Mouse (Mus musculus) CH12.LX (cell line): ENCODE measurements around the gene Ebf1. TPM values are rescaled to one million over a fixed set of nuclear protein-coding genes. Genes with fewer than 3 reads are reported as not detected.

ENCODE experiments used
- DNase-seq: peaks from one replicate; pipeline ENCODE4 v3.0.0-alpha.2; 2013; ENCODE audit errors: extremely low read depth
- H3K27ac ChIP-seq: 2 replicates; pipeline ENCODE4 v1.5.1; 2012; ENCODE audit warnings: low read depth, mild to moderate bottlenecking, control low read depth, moderate library complexity; ENCODE audit not compliant: insufficient read depth
- H3K27me3 ChIP-seq: replicated peaks from 2 replicates; pipeline ENCODE3; 2012; ENCODE audit warnings: inconsistent platforms
- H3K36me3 ChIP-seq, 2 experiments: replicated peaks in 1 of 2; 2 replicates each; pipeline versions ENCODE3 to v1.6.1; 2012; ENCODE audit warnings: inconsistent platforms in 1 of 2, low read length in 1 of 2, mild to moderate bottlenecking in 1 of 2, mixed read lengths in 1 of 2, moderate library complexity in 1 of 2; ENCODE audit not compliant: control insufficient read depth in 1 of 2, insufficient read depth in 1 of 2
- H3K4me1 ChIP-seq, 2 experiments: 2 replicates each; pipeline ENCODE4 v1.6.1; 2012; ENCODE audit warnings: inconsistent platforms in 1 of 2, moderate library complexity in 1 of 2; ENCODE audit not compliant: insufficient read depth in 2 of 2, control insufficient read depth in 1 of 2
- H3K4me2 ChIP-seq: 2 replicates; pipeline ENCODE4 v1.6.1; 2012; ENCODE audit warnings: low read depth, mild to moderate bottlenecking, control low read depth; ENCODE audit not compliant: poor library complexity, insufficient read depth, severe bottlenecking
- H3K4me3 ChIP-seq, 3 experiments: fragments of 150-350 bp in 1 of 3; sonication (generic) in 1 of 3; replicated peaks in 1 of 3; 2 replicates each; pipeline versions ENCODE3 to v1.5.1; 2011 to 2012; ENCODE audit warnings: low read depth in 2 of 3, low read length in 2 of 3, mild to moderate bottlenecking in 2 of 3, moderate library complexity in 2 of 3, control low read depth in 1 of 3, improper control_type of control experiment in 1 of 3, inconsistent platforms in 1 of 3, mixed read lengths in 1 of 3; ENCODE audit not compliant: poor library complexity in 1 of 3
- H3K79me2 ChIP-seq: replicated peaks from 2 replicates; pipeline ENCODE4 v1.6.1; 2012; ENCODE audit warnings: mild to moderate bottlenecking, moderate library complexity; ENCODE audit not compliant: control insufficient read depth, poor library complexity, insufficient read depth, severe bottlenecking; ENCODE audit errors: extremely low read depth
- H3K9ac ChIP-seq: 2 replicates; pipeline ENCODE4 v1.6.1; 2012; ENCODE audit warnings: low read depth, mild to moderate bottlenecking, control low read depth, moderate library complexity; ENCODE audit not compliant: insufficient read depth
- H3K9me3 ChIP-seq: replicated peaks from 2 replicates; pipeline ENCODE3; 2012; ENCODE audit warnings: low read length, inconsistent platforms, mixed read lengths
- BHLHE40 ChIP-seq: IDR thresholded peaks from 2 replicates; pipeline ENCODE4 v1.6.1; 2011; ENCODE audit warnings: mild to moderate bottlenecking, low read depth, low read length, improper control_type of control experiment
- CHD1 ChIP-seq: IDR thresholded peaks from 2 replicates; pipeline ENCODE4 v1.6.1; 2012; ENCODE audit warnings: low read depth, low read length, improper control_type of control experiment, inconsistent platforms
- CTCF ChIP-seq, 2 experiments: IDR thresholded peaks in 1 of 2; conservative IDR thresholded peaks in 1 of 2; 2 replicates each; pipeline ENCODE4 v1.5.1; 2011 to 2012; ENCODE audit warnings: low read depth in 2 of 2, low read length in 2 of 2, improper control_type of control experiment in 1 of 2, inconsistent platforms in 1 of 2, mild to moderate bottlenecking in 1 of 2, moderate library complexity in 1 of 2
- E2F4 ChIP-seq: IDR thresholded peaks from 2 replicates; pipeline ENCODE4 v1.6.1; 2011; ENCODE audit warnings: low read depth, low read length, improper control_type of control experiment; ENCODE audit not compliant: insufficient replicate concordance
- ELF1 ChIP-seq: IDR thresholded peaks from 2 replicates; pipeline ENCODE4 v1.6.1; 2014; ENCODE audit warnings: low read depth, mild to moderate bottlenecking, inconsistent platforms, low read length, improper control_type of control experiment
- ETS1 ChIP-seq: conservative IDR thresholded peaks from 2 replicates; pipeline ENCODE4 v1.6.1; 2012; ENCODE audit warnings: low read depth, mild to moderate bottlenecking, inconsistent platforms, low read length, improper control_type of control experiment, moderate library complexity
- GABPA ChIP-seq: IDR thresholded peaks from 2 replicates; pipeline ENCODE4 v1.6.1; 2012; ENCODE audit warnings: low read depth, low read length, improper control_type of control experiment, inconsistent platforms; ENCODE audit not compliant: insufficient replicate concordance
- HCFC1 ChIP-seq: IDR thresholded peaks from 2 replicates; pipeline ENCODE4 v1.6.1; 2012; ENCODE audit warnings: low read depth, mild to moderate bottlenecking, inconsistent platforms, low read length, improper control_type of control experiment
- IRF4 ChIP-seq: IDR thresholded peaks from 2 replicates; pipeline ENCODE4 v1.6.1; 2014; ENCODE audit warnings: low read depth, mild to moderate bottlenecking, inconsistent platforms, low read length, improper control_type of control experiment
- JUN ChIP-seq: IDR thresholded peaks from 2 replicates; pipeline ENCODE4 v1.6.1; 2011; ENCODE audit warnings: low read depth, mild to moderate bottlenecking, low read length, improper control_type of control experiment, moderate library complexity; ENCODE audit not compliant: insufficient read depth
- JUND ChIP-seq: conservative IDR thresholded peaks from 2 replicates; pipeline ENCODE4 v1.6.1; 2011; ENCODE audit warnings: low read depth, low read length, improper control_type of control experiment
- MAFK ChIP-seq: IDR thresholded peaks from 2 replicates; pipeline ENCODE4 v1.6.1; 2011; ENCODE audit warnings: low read length, improper control_type of control experiment; ENCODE audit not compliant: insufficient replicate concordance
- MAZ ChIP-seq: IDR thresholded peaks from 2 replicates; pipeline ENCODE4 v1.6.1; 2012; ENCODE audit warnings: low read depth, mild to moderate bottlenecking, inconsistent platforms, low read length, improper control_type of control experiment, moderate library complexity
- MEF2A ChIP-seq: IDR thresholded peaks from 2 replicates; pipeline ENCODE4 v1.6.1; 2014; ENCODE audit warnings: low read depth, mild to moderate bottlenecking, inconsistent platforms, low read length, improper control_type of control experiment, borderline replicate concordance
- MYC ChIP-seq: IDR thresholded peaks from 2 replicates; pipeline ENCODE4 v1.6.1; 2011; ENCODE audit warnings: low read depth, mild to moderate bottlenecking, improper control_type of control experiment, low read length
- PAX5 ChIP-seq: IDR thresholded peaks from 2 replicates; pipeline ENCODE4 v1.6.1; 2012; ENCODE audit warnings: low read length, inconsistent platforms, mixed read lengths
- POLR2AphosphoS2 ChIP-seq: IDR thresholded peaks from 2 replicates; pipeline ENCODE4 v1.6.1; 2011; ENCODE audit warnings: low read depth, low read length, improper control_type of control experiment
- RAD21 ChIP-seq: IDR thresholded peaks from 2 replicates; pipeline ENCODE4 v1.6.1; 2011; ENCODE audit warnings: low read depth, mild to moderate bottlenecking, low read length, improper control_type of control experiment, moderate library complexity
- RCOR1 ChIP-seq: conservative IDR thresholded peaks from 2 replicates; pipeline ENCODE4 v1.6.1; 2012; ENCODE audit warnings: low read depth, mild to moderate bottlenecking, inconsistent platforms, low read length, improper control_type of control experiment
- SIN3A ChIP-seq: IDR thresholded peaks from 2 replicates; pipeline ENCODE4 v1.6.1; 2012; ENCODE audit warnings: low read length, improper control_type of control experiment, inconsistent platforms
- TBP ChIP-seq: conservative IDR thresholded peaks from 2 replicates; pipeline ENCODE4 v1.6.1; 2011; ENCODE audit warnings: low read depth, low read length, improper control_type of control experiment
- TCF12 ChIP-seq: IDR thresholded peaks from 2 replicates; pipeline ENCODE4 v1.6.1; 2014; ENCODE audit warnings: low read depth, mild to moderate bottlenecking, inconsistent platforms, low read length, improper control_type of control experiment
- ZMIZ1 ChIP-seq: IDR thresholded peaks from 2 replicates; pipeline ENCODE4 v1.6.1; 2012; ENCODE audit warnings: low read depth, mild to moderate bottlenecking, inconsistent platforms, low read length, improper control_type of control experiment
- ZNF384 ChIP-seq: IDR thresholded peaks from 2 replicates; pipeline ENCODE4 v1.6.1; 2012; ENCODE audit warnings: low read depth, low read length, improper control_type of control experiment, inconsistent platforms
- dilution Hi-C: fragments of 300-500 bp; cut with MboI; formaldehyde crosslinking; loops from 2 replicates; pipeline ENCODE4 v1.14.3; 2020; ENCODE audit warnings: low sequenced_read_pairs; ENCODE audit not compliant: extremely low pct_unique_long_range_greater_than_20kb, extremely low pct_ligation_motif_present
- in situ Hi-C: fragments of 300-500 bp; cut with MboI; formaldehyde crosslinking; loops from 3 replicates; pipeline ENCODE4 v1.14.3; 2019; ENCODE audit warnings: low sequenced_read_pairs, low pct_ligation_motif_present, low pct_unique_long_range_greater_than_20kb, mixed read lengths
- polyA plus RNA-seq: library from polyadenylated mRNA; unstranded; fragments of >175 nt; gene quantifications from 2 replicates; pipeline ENCODE4 v1.2.1, GENCODE M21; 2012; ENCODE audit warnings: low read depth; ENCODE audit not compliant: insufficient read length
- total RNA-seq, 2 experiments: library from RNA; depleted of rRNA; stranded (reverse); fragments of 300-350 nt in 1 of 2; fragments of >200 nt in 1 of 2; gene quantifications; 2 replicates each; pipeline ENCODE4 v1.2.3; 2012 to 2014

Ebf1 gene
- total and polyA plus RNA-seq, 3 experiments = 37.8 to 60.7 (median 42.8) TPM

DNA sequence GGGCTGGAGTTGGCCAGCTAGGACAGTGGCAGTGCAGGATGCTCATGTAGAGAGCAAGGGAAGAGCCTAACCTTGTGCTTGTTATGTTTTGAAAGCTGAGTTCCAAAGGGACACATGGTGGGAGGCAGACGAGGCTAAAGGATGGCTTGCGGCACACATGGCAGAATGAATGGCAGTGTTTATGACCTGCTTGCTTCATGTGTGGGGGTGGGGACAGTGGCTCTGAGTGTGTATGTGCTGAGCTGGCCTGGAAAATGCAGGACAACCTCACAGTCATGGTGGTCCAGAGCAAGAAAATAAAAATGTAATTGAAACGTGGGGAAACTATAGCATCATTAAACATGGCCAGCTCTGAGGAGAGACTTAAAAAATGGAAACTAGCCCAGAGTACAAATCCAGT, 181.2 kb downstream of the Ebf1 start:
- no peak overlapping the region for H3K9ac ChIP-seq
- no peak overlapping the region for H3K4me2 ChIP-seq
- dilution Hi-C loops = no loop called here
- peaks cover 16 to 86% of the 10 kb centered on the region in 2 experiments for H3K36me3 ChIP-seq
- peaks cover 7% of the 10 kb centered on the region in 2 experiments for H3K4me1 ChIP-seq
- peaks cover 6% of the 10 kb centered on the region for H3K79me2 ChIP-seq
- no peak overlapping the region for H3K4me3 ChIP-seq
- TF ChIP-seq GABPA (no peak), ETS1 (no peak), RAD21 (no peak), MYC (no peak), JUND (no peak), TCF12 (no peak), CHD1 (no peak), SIN3A (no peak), JUN (no peak), ZMIZ1 (no peak), PAX5 (no peak), ELF1 (no peak), ZNF384 (no peak), MAZ (no peak), E2F4 (no peak), CTCF (conservative IDR thresholded peaks at IDR 0.05 in 1 of 2, IDR thresholded peaks at IDR 0.05 in 1 of 2; ENCODE audit: low read depth in 2 of 2, low read length in 2 of 2) (no peak), RCOR1 (no peak), TBP (no peak)
- TF ChIP-seq, all 38 proteins: peak for 0
- in situ Hi-C loops = loop anchor here (25.0 kb wide), 1 partner anchor 739 kb away; no protein-coding TSS in a partner anchor
- Histone ChIP-seq H3K9me3 (no peaks in the 10 kb centered on the region), H3K27ac (no peak overlapping the region), H3K27me3 (no peaks in the 10 kb centered on the region)
- DNase-seq = no peak

DNA sequence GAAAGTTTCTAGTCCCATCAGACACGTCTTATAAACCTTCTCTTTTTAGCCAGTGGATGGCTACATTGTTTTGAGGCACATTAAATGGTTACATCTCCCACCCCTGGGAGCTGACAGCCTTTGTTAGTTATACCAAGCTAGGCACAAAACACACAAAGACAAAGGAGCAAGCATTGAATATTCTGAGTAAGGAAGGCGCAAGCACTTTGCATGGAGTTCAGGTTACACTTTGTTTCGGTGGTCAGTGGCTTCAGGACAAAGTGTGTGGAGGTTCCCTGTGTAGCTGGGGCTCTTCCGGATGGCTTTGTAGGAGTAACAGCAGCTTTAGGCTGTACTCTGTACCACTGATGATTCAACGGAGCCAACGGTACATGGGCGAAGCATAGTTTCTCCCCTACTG, 186.9 kb downstream of the Ebf1 start:
- DNase-seq = no peak
- dilution Hi-C loops = no loop called here

More for the DNA sequence above, 186.9 kb downstream of the Ebf1 start:
- Histone ChIP-seq H3K4me2 (no peak overlapping the region), H3K36me3 (peaks cover 7 to 81% of the 10 kb centered on the region in 2 experiments), H3K9ac (no peak overlapping the region), H3K9me3 (no peaks in the 10 kb centered on the region), H3K79me2 (no peaks in the 10 kb centered on the region), H3K4me3 (no peak overlapping the region), H3K27ac (no peak overlapping the region), H3K27me3 (no peaks in the 10 kb centered on the region), H3K4me1 (peaks cover 0 to 3% of the 10 kb centered on the region in 2 experiments; a peak in 1 of 4 replicates)
- in situ Hi-C loops = no loop called here
- TF ChIP-seq HCFC1 (no peak), IRF4 (no peak), MAFK (no peak), TCF12 (no peak), MEF2A (no peak), RAD21 (no peak), BHLHE40 (no peak), POLR2AphosphoS2 (no peak)
